Mouse (Mus musculus) thymus, postnatal 36 days (tissue): ENCODE results near the gene Liph.
"Not testable (repeated sequence)": the region's sequence is repeated elsewhere in the genome, so short reads cannot be mapped to it uniquely, and the experiment has no call there.

Experiments used
- DNase-seq, 2 experiments: peaks; one replicate each; pipeline ENCODE4 v3.0.0; 2022; ENCODE audit warnings: mixed read lengths in 2 of 2

The Liph gene

GRCm38 (mm10) chr16:21995304-21995703 lies at the start of gene Liph:
Gene Liph (minus strand): TSS chr16:21995663.
- DNase-seq: peak in 1 of 2 experiments; percentile 17

DNA sequence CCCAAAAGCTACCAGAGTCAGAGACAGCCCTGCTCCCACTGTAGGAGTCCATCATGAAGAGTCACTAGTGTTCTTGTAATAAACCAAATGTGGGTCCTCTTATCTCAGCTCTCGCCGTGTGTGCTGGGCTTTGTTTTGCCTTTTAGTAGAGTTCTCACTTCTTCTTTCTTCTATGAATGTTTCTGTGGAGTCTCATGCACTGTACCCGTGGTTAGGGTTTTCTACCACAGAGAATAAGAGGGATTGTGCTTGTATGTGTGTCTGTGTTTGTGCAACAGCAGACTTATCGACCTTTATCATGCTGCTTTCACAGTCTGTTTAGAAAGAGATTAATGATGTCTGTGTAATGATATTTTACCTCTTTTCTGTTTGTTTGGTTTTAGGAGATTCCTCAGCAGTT lies 48.4 kb upstream of the Liph start:
- DNase-seq: no peak

GRCm38 (mm10) chr16:22039978-22040377 lies 44.5 kb upstream of the Liph start:
- DNase-seq: no peak

GRCm38 (mm10) chr16:22038554-22038953 lies 43.1 kb upstream of the Liph start:
- no peak for DNase-seq

- no peak for DNase-seq
Observed at GRCm38 (mm10) chr16:22027474-22027873, 32.0 kb upstream of the Liph start.

GRCm38 (mm10) chr16:22022122-22022521 lies 26.7 kb upstream of the Liph start:
- DNase-seq: peak; percentile 23 to 30

DNA sequence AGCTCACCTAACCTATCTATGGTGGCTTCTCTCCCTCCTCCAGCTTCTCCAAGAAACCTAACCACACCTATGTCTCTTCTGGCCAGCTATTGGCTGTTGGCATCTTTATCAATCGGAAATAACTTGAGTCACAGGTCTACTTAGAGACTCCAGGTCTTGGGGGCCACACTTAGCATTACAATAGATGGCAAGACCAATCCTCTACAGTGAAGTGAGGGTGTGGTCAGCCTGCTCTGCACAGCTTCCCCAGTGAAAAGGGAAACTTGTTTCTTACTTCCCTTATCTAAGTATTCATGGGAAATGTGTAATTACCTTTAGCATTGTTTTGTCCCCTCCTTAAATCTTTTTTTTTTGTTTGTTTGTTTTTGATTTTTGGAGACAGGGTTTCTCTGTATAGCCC lies 20.1 kb upstream of the Liph start:
- no peak for DNase-seq

GRCm38 (mm10) chr16:22009596-22009995 lies 14.1 kb upstream of the Liph start:
- DNase-seq: no peak

DNA sequence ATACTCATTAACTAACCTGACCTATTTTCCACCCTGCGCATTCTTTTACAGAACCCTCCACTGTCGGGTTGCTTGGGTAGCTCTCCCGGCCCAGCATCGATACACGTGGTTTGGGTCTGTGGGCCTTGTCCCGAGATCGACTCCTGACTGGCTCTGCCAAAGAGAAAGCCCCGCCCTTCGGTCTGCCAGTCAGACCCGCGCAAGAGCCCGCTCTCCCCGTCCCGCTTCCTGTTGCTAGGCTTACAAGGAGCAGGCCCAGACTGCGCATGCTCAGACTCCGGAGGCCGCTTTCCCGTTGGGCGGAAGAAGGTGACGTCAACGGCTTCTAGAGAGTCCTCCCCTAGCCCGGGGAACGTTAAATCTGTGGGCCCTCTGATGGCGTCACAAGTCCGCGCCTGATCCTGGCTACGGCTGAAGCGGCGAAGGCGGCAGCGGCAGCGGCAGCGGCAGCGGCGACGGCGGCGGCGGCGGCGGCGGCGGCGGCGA lies 13.7 kb upstream of the Liph start, which contains the start of gene Senp2:
Senp2 (plus strand) TSS at position 386 of the 486 bp plus-strand sequence.
- DNase-seq: peak; percentile 99 to 100

GRCm38 (mm10) chr16:22001606-22002005 lies 6.1 kb upstream of the Liph start:
- no peak for DNase-seq

DNA sequence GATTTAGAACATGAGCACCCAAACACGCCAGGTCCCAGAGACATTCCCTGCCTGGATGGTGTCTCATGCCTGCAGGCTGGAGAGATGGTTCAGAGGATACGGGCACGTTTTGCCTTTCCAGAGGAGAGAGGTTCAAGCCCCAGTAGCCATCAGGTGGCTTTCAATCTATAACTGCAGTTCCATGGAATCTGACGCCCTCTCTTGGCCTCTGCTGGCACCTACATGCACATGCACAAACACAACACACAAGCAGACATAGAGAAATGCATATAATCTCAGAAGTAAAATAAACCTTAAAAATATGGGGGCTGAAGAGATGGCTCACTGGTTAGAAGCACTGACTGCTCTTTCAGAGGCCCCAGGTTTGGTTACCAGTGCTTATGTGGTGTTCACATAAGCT lies 5.7 kb upstream of the Liph start:
- DNase-seq: no peak

DNA sequence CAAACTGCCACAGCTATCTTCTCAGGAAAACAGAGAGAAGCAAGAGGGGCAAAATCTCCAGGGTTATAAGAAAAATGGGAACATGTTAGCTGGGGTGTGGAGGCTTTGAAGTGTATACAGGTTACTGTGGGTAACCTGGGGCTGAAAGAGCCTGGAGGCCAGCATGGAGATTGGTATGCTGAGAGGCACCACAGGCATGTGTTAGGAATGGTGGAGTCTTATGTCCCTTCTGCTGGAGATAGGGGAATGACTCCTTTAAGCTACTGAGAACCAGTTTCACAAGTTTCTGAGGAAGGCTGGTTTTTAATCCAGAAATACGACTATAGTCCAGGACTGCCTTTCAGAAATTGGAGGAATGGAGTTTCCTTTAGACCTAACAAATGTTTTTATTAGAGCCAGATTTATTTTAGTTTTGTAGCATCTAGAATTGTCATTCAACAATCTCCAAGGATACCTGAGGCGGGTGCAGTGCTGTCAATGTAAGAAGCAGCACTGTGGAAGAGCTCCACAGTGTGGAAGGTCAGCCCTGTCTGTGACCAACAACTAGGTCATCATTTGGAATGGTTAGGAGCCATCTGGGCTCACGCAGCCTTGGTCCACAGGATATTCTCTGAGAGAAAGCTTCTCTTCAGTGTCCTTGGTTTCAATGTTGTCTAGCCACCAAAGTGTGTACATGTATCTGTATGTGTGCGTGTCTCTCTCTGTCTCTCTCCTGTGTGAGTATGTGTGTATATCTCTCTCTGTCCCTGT lies 4.7 kb upstream of the Liph start:
- DNase-seq: no peak

- DNase-seq: no peak
Observed at GRCm38 (mm10) chr16:21998061-21998460, 2.6 kb upstream of the Liph start.

DNA sequence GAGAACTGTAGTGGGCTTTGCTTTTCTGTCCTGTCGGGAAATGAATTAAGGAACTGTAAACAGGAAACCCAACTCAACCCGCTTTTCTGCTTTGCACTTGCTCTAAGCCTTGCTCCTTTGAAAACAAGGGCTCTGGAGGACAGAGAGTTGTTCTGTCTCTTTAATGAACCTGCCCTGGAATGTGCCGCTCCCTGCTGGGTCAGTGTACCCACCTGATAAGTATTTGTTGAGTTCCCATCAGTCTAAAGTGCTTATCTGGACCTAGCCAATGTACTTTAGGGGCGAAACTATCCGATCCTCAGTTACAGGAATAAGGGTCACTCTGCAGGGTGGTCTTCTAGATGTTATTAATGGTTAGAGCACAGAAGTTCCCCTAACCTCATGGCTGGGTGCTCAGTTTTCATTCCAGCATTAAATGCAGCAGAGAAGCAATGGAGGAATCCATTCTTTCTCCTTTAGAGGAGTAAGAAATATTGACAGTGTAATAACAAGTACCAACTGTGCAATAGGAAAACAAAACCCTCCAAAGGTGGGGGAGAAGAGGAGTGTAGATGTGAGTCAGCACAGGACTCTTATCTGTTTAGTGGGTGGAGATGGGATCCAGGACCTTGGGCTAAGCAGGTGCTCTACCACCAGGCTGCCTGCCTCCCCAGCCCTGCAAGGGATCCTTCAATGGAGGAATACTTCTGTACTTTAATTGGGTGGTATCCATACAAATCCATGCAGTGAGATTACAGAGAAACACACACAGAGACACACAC lies 1.6 kb upstream of the Liph start:
- DNase-seq: no peak

GRCm38 (mm10) chr16:21996402-21996801 lies 939 bp upstream of the Liph start:
- no peak for DNase-seq

DNA sequence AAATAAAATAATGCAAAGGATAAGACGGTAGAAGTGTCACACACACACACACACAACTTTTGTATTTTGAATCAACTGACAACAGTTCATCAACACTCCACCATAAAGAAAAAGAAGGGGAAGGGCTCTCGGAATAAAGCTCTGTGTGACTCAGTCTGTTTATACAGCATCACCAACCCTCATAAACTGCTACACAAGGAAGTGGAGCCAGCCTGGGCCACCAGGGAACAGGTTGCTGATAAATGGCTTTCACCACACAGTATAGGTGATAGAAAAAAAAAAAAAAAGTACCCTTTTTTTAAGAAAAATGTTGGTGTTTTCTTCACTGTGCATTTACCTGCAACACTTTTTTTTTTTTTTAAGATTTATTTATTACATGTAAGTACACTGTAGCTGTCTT lies 3.7 kb downstream of the Liph start:
- DNase-seq: no peak

- not testable (repeated sequence) for DNase-seq
Observed at GRCm38 (mm10) chr16:21990893-21991292, 4.6 kb downstream of the Liph start.

DNA sequence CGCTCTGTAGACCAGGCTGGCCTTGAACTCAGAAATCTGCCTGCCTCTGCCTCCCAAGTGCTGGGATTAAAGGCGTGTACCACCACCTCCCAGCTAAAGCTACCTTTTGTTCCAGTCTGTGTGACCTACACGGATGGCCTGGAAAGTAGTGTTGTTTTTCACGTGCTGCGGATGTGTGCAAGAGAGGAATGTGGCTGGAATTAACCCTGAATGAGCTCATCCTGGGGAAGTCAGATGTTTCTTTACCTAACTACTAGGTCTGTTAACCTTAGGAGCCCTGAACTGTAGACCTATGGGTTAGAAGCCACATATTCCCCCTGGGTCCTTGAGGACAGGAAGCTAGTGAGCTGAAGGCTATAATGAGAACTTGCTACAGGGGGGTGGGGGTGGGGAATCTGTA lies 7.5 kb downstream of the Liph start:
- no peak for DNase-seq

GRCm38 (mm10) chr16:21986191-21986590 lies 9.3 kb downstream of the Liph start:
- no peak for DNase-seq

GRCm38 (mm10) chr16:21984091-21984490 lies 11.4 kb downstream of the Liph start:
- no peak for DNase-seq

- DNase-seq: no peak
Observed at GRCm38 (mm10) chr16:21983581-21983980, 11.9 kb downstream of the Liph start.

- DNase-seq: no peak
Observed at GRCm38 (mm10) chr16:21983146-21983545, 12.3 kb downstream of the Liph start.

DNA sequence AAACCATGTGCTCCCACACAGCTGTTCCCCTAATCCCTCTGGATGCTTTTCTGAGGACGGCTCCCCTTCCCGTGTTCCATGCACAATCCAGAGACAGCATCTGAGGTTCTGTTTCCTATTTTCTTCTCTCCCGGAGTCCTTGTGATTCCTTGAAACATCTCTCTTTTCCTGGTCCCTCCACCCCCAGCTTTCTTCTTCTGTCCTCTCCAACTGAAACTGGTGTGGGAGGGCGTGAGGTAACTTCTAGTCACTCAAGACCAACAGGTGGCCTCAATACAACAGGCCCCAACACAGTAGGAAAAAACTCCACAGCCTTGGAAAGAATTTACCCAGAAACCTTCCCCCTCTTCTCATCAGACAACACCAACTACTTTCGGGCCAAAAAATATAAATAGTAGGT lies 18.1 kb downstream of the Liph start:
- no peak for DNase-seq

- no peak for DNase-seq
Observed at GRCm38 (mm10) chr16:21976203-21976602, 19.3 kb downstream of the Liph start.
